Comparison of ENCODE assay signal across 24 mouse cellular contexts in the genomic region with DNA sequence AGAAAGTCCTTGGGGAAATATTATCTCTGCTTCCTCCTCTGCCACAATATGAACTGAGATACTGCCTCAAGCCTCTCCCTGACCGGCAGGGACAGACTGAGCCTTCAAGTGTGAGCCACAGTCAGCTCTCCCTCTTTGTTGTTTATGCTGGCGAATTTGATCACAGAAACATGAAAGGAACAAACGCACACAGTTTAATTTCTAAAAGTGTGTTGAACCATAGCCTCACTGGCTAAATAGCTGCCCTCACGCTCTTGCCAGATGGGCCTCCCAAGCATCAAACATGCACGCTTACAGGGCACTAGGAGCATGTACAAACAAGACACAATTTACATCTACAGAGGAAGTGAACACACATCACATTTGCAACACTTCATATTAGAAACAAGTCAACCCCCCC.
"Had no signal": no experiment of that assay in that cellular context is flagged by ENCODE, and none has a peak within 500 bp of the region (broad histone marks: within the 10 kb centered on the region; RNA-seq: fewer than 3 reads in every experiment).

No protein-coding gene starts in this region.

- H3K36me3 ChIP-seq: limb, embryonic 12.5 days; liver, embryonic 12.5 days; liver, embryonic 15.5 days; midbrain, embryonic 12.5 days; midbrain, embryonic 15.5 days; neural tube, embryonic 12.5 days; neural tube, embryonic 15.5 days had no signal

- H3K27me3 ChIP-seq: limb, embryonic 12.5 days; liver, embryonic 12.5 days; liver, embryonic 15.5 days; midbrain, embryonic 12.5 days; midbrain, embryonic 15.5 days; neural tube, embryonic 12.5 days; neural tube, embryonic 15.5 days had no signal

- H3K9me3 ChIP-seq: limb, embryonic 12.5 days; liver, embryonic 12.5 days; liver, embryonic 15.5 days; midbrain, embryonic 12.5 days; midbrain, embryonic 15.5 days; neural tube, embryonic 12.5 days; neural tube, embryonic 15.5 days had no signal

- DNase-seq: kidney, adult 18-20 months; kidney, adult 9 months; kidney, postnatal 14 days; kidney, postnatal 4 days; layer of hippocampus, postnatal 36 days; liver; lung, embryonic 14.5 days; right cerebral cortex, adult 18-20 months; right cerebral cortex, postnatal 14 days; right cerebral cortex, postnatal 4 days; thymus, adult 2 months; thymus, postnatal 14 days; thymus, postnatal 4 days had no signal

- H3K27ac ChIP-seq: left cerebral cortex, adult 2 months; liver, embryonic 12.5 days; liver, embryonic 15.5 days; macrophage; midbrain, embryonic 12.5 days; midbrain, embryonic 15.5 days; neural tube, embryonic 12.5 days; neural tube, embryonic 15.5 days; stomach, postnatal 0 days had no signal

- H3K9ac ChIP-seq: limb, embryonic 12.5 days; liver, embryonic 12.5 days; liver, embryonic 15.5 days; lung, embryonic 14.5 days; midbrain, embryonic 12.5 days; midbrain, embryonic 15.5 days; neural tube, embryonic 12.5 days; neural tube, embryonic 15.5 days had no signal

- H3K4me2 ChIP-seq: limb, embryonic 12.5 days; liver, embryonic 12.5 days; liver, embryonic 15.5 days; lung, embryonic 14.5 days; midbrain, embryonic 12.5 days; midbrain, embryonic 15.5 days; neural tube, embryonic 12.5 days; neural tube, embryonic 15.5 days had no signal

- H3K4me3 ChIP-seq: left cerebral cortex, adult 2 months; limb, embryonic 12.5 days; liver, embryonic 12.5 days; liver, embryonic 15.5 days; midbrain, embryonic 12.5 days; midbrain, embryonic 15.5 days; neural tube, embryonic 12.5 days; neural tube, embryonic 15.5 days had no signal

- H3K4me1 ChIP-seq: liver, embryonic 12.5 days; liver, embryonic 15.5 days; midbrain, embryonic 12.5 days had no signal

- ATAC-seq: intestine, embryonic 16.5 days; liver, embryonic 12.5 days; midbrain, embryonic 15.5 days had no signal
